Mouse (Mus musculus): Measurements from ENCODE around the gene Bid. TPM values are rescaled to one million over a fixed set of nuclear protein-coding genes. Genes with fewer than 3 reads are reported as not detected.

The Bid gene
- polyA plus RNA-seq, 2 experiments: 16.2 to 25.6 TPM

- DNase-seq (ENCODE audit: low read depth in 3 of 3, low spot score in 3 of 3): no peak
- no peak for TF ChIP-seq EP300 (IDR thresholded peaks at IDR 0.05; ENCODE audit: low read depth)
- TF ChIP-seq CTCF (IDR thresholded peaks at IDR 0.05; ENCODE audit: low read depth): no peak
- H3K9ac ChIP-seq (replicated peaks): no peak overlapping the region
- no peak for ATAC-seq (ENCODE audit: insufficient read depth)
- no peaks in the 10 kb centered on the region for H3K27me3 ChIP-seq (ENCODE audit: control insufficient read depth, insufficient read depth, low read length)
- peaks cover 12 to 17% of the 10 kb centered on the region in 2 experiments for H3K4me1 ChIP-seq (replicated peaks; ENCODE audit: control insufficient read depth in 2 of 2, insufficient read depth in 2 of 2, low read length in 1 of 2)
- no peak overlapping the region for H3K4me3 ChIP-seq (ENCODE audit: insufficient read depth in 1 of 2, low read depth in 2 of 2, low read length in 2 of 2)
- peaks cover 12% of the 10 kb centered on the region for H3K36me3 ChIP-seq (replicated peaks; ENCODE audit: control insufficient read depth, insufficient read depth, low read depth)
- WGBS (ENCODE audit: insufficient replicate concordance): 87% methylated on average over 6 of the region's 6 CpGs
- H3K4me2 ChIP-seq (ENCODE audit: low read depth): no peak overlapping the region
- H3K27ac ChIP-seq: no peak overlapping the region
- no peaks in the 10 kb centered on the region for H3K9me3 ChIP-seq (ENCODE audit: control insufficient read depth, low read length)
These were observed 34.7 kb upstream of the Bid start for GRCm38 (mm10) chr6:120951311-120951710.

GRCm38 (mm10) chr6:120945510-120945909 lies 28.9 kb upstream of the Bid start:
- DNase-seq (ENCODE audit: low read depth in 3 of 3, low spot score in 3 of 3): no peak
- Histone ChIP-seq H3K36me3 (replicated peaks; ENCODE audit: control insufficient read depth, insufficient read depth, low read depth) (peaks cover 8% of the 10 kb centered on the region), H3K4me3 (ENCODE audit: insufficient read depth in 1 of 2, low read depth in 2 of 2, low read length in 2 of 2) (no peak overlapping the region), H3K27ac (no peak overlapping the region), H3K4me1 (replicated peaks; ENCODE audit: control insufficient read depth in 2 of 2, insufficient read depth in 2 of 2, low read length in 1 of 2) (peaks cover 0 to 5% of the 10 kb centered on the region in 2 experiments; a peak in 3 of 4 replicates), H3K27me3 (ENCODE audit: control insufficient read depth, insufficient read depth, low read length) (no peaks in the 10 kb centered on the region), H3K9ac (replicated peaks) (no peak overlapping the region), H3K4me2 (ENCODE audit: low read depth) (no peak overlapping the region), H3K9me3 (ENCODE audit: control insufficient read depth, low read length) (no peaks in the 10 kb centered on the region)
- TF ChIP-seq EP300 (IDR thresholded peaks at IDR 0.05; ENCODE audit: low read depth) (no peak), CTCF (IDR thresholded peaks at IDR 0.05; ENCODE audit: low read depth) (no peak)
- no peak for ATAC-seq (ENCODE audit: insufficient read depth)
- WGBS (ENCODE audit: insufficient replicate concordance): 81% methylated on average over 9 of the region's 9 CpGs

GRCm38 (mm10) chr6:120943964-120944363 lies 27.3 kb upstream of the Bid start:
- ATAC-seq (ENCODE audit: insufficient read depth) (0 out of 2 replicates have a peak, but pooled peaks have one; percentile 28), DNase-seq (ENCODE audit: low read depth in 3 of 3, low spot score in 3 of 3) (no peak)
- no peak overlapping the region for H3K9ac ChIP-seq (replicated peaks)
- H3K9me3 ChIP-seq (ENCODE audit: control insufficient read depth, low read length): no peaks in the 10 kb centered on the region
- no peak overlapping the region for H3K4me2 ChIP-seq (ENCODE audit: low read depth)
- TF ChIP-seq CTCF (IDR thresholded peaks at IDR 0.05; ENCODE audit: low read depth) (no peak), EP300 (IDR thresholded peaks at IDR 0.05; ENCODE audit: low read depth) (no peak)
- no peaks in the 10 kb centered on the region for H3K27me3 ChIP-seq (ENCODE audit: control insufficient read depth, insufficient read depth, low read length)
- H3K4me1 ChIP-seq (replicated peaks; ENCODE audit: control insufficient read depth in 2 of 2, insufficient read depth in 2 of 2, low read length in 1 of 2): peaks cover 0 to 5% of the 10 kb centered on the region in 2 experiments; a peak in 3 of 4 replicates
- no peak overlapping the region for H3K4me3 ChIP-seq (ENCODE audit: insufficient read depth in 1 of 2, low read depth in 2 of 2, low read length in 2 of 2)
- H3K36me3 ChIP-seq (replicated peaks; ENCODE audit: control insufficient read depth, insufficient read depth, low read depth): no peaks in the 10 kb centered on the region; the same call in none of the 2 replicates
- WGBS (ENCODE audit: insufficient replicate concordance): 76% methylated on average over 5 of the region's 5 CpGs
- H3K27ac ChIP-seq: no peak overlapping the region

GRCm38 (mm10) chr6:120943551-120943950 lies 26.9 kb upstream of the Bid start:
- Histone ChIP-seq H3K27ac (no peak overlapping the region), H3K36me3 (replicated peaks; ENCODE audit: control insufficient read depth, insufficient read depth, low read depth) (no peaks in the 10 kb centered on the region; the same call in none of the 2 replicates), H3K4me3 (ENCODE audit: insufficient read depth in 1 of 2, low read depth in 2 of 2, low read length in 2 of 2) (no peak overlapping the region), H3K27me3 (ENCODE audit: control insufficient read depth, insufficient read depth, low read length) (no peaks in the 10 kb centered on the region), H3K4me2 (ENCODE audit: low read depth) (no peak overlapping the region), H3K9ac (replicated peaks) (no peak overlapping the region), H3K4me1 (replicated peaks; ENCODE audit: control insufficient read depth in 2 of 2, insufficient read depth in 2 of 2, low read length in 1 of 2) (peaks cover 0 to 5% of the 10 kb centered on the region in 2 experiments; a peak in 3 of 4 replicates), H3K9me3 (ENCODE audit: control insufficient read depth, low read length) (no peaks in the 10 kb centered on the region)
- DNase-seq (ENCODE audit: low read depth in 3 of 3, low spot score in 3 of 3) (no peak), ATAC-seq (ENCODE audit: insufficient read depth) (peak; percentile 58)
- TF ChIP-seq CTCF (IDR thresholded peaks at IDR 0.05; ENCODE audit: low read depth) (no peak), EP300 (IDR thresholded peaks at IDR 0.05; ENCODE audit: low read depth) (no peak)
- 42% methylated on average over 10 of the region's 10 CpGs for WGBS (ENCODE audit: insufficient replicate concordance)

GRCm38 (mm10) chr6:120943079-120943478 lies 26.4 kb upstream of the Bid start:
- Histone ChIP-seq H3K9me3 (ENCODE audit: control insufficient read depth, low read length) (no peaks in the 10 kb centered on the region), H3K4me1 (replicated peaks; ENCODE audit: control insufficient read depth in 2 of 2, insufficient read depth in 2 of 2, low read length in 1 of 2) (peaks cover 0 to 5% of the 10 kb centered on the region in 2 experiments; a peak in 3 of 4 replicates), H3K9ac (replicated peaks) (no peak overlapping the region), H3K27me3 (ENCODE audit: control insufficient read depth, insufficient read depth, low read length) (no peaks in the 10 kb centered on the region), H3K36me3 (replicated peaks; ENCODE audit: control insufficient read depth, insufficient read depth, low read depth) (no peaks in the 10 kb centered on the region; the same call in none of the 2 replicates), H3K27ac (no peak overlapping the region), H3K4me2 (ENCODE audit: low read depth) (no peak overlapping the region), H3K4me3 (ENCODE audit: insufficient read depth in 1 of 2, low read depth in 2 of 2, low read length in 2 of 2) (no peak overlapping the region)
- WGBS (ENCODE audit: insufficient replicate concordance): 80% methylated on average over 2 of the region's 2 CpGs
- DNase-seq (ENCODE audit: low read depth in 3 of 3, low spot score in 3 of 3) (no peak), ATAC-seq (ENCODE audit: insufficient read depth) (no peak)
- TF ChIP-seq CTCF (IDR thresholded peaks at IDR 0.05; ENCODE audit: low read depth) (no peak), EP300 (IDR thresholded peaks at IDR 0.05; ENCODE audit: low read depth) (no peak)

Data from liver, embryonic 14.5 days (tissue).